Mouse (Mus musculus) mesoderm, embryonic 11.5 days (tissue): Measurements from ENCODE around the gene Dennd2a.

Experiments used
- DNase-seq: peaks from one replicate; pipeline ENCODE4 v3.0.0-alpha.2; 2012; ENCODE audit warnings: low read depth, low spot score

Gene Dennd2a

DNA sequence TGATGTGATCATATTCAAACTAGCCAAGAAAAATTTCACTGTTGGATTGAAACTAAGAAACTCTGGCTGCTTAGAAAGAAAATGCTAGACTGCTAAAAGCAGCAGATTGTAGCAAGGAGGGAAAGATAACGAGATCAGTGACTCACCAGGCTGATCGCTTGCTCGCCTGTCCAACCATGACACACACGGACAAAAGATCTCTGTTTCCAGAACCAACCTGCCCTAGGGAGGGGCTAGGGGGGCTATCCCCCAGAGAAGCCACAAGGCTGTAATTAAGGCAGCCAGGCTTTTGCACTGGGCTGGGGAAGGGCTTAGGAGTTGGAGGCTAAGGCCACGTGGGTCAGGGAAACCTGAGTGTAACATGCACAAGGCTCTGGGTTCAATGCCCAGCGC lies 41.9 kb downstream of the Dennd2a start:
- DNase-seq, result no peak

DNA sequence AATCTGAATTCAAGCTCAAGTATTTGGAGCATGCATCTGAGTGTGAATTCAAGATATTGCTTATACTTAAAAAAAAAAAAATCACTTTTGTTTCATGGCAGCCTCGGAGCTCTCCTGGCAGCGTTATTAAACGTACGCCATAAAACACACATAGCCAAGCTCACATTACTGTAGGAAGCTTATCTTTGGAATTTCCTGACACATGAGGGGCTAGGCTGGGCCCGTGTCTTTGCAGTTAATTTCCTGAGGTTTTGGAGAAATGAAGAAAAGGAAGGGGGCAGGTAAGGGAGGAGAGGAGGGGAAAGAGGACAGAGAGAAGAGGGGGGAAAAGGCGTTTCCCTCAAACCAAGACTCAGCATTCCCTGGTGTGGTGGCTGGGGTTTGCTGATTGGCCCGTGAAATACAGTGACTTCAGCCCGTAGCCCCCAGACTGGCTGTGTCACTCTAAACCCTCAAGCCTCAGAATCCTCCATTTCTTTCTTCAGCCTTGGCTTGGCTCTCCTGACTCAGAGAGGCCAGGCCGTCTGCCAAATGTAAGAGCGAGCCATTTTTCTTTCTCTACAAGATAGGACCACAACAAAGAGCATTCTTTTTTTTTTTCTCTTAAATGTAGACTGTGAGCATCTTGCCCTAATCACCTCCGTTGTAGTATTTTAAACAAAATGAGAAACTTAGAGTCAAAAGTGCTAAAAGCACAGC lies 42.5 kb downstream of the Dennd2a start:
- DNase-seq, result no peak

- no peak for DNase-seq
These were observed 54.2 kb downstream of the Dennd2a start for GRCm38 (mm10) chr6:39503476-39503875.

GRCm38 (mm10) chr6:39497165-39497564 lies 60.5 kb downstream of the Dennd2a start:
- no peak for DNase-seq

GRCm38 (mm10) chr6:39493129-39493714 lies 64.4 kb downstream of the Dennd2a start:
- no peak for DNase-seq

DNA sequence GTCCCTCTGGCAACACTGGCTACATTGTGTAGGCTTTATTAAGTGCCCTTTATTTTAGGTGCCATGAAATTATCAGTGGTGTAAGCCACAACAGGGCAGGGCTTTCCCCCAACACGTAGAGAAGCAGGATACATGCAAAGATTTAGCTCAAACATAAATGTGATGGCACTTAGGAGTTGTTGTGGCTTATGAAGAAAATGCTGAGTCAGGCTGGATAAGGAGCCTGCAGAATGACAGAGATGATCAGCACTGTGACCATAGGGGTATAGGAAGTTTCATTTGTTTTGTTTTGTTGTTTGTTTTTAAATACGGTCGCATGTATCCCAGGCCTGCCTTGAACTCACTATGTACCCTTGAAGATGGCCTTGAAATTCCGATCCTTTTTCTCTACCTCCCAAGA lies 65.5 kb downstream of the Dennd2a start:
- DNase-seq, result no peak

DNA sequence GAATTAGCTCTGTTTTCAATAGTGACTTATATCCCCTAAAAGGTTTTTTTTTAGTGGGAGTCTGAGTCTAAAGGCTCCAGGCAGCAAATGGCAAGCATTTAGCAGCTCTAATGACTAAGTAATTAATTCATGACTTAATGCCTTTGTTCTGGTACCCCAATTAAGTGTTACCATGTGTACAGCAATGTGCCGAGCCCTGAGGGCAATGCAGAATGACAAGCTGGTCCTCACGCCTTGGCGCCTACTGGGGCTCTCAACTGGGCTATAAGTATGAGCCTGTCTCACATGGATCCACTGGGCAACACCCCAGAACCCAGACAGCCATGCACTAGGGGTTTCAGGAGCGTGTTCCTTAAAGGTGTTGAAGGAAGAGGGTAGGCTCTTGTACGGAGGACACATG lies 66.5 kb downstream of the Dennd2a start:
- DNase-seq, result no peak

GRCm38 (mm10) chr6:39488292-39488691 lies 69.4 kb downstream of the Dennd2a start:
- DNase-seq, result no peak

- DNase-seq, result no peak
These were observed 74.0 kb downstream of the Dennd2a start for GRCm38 (mm10) chr6:39483656-39484055.

DNA sequence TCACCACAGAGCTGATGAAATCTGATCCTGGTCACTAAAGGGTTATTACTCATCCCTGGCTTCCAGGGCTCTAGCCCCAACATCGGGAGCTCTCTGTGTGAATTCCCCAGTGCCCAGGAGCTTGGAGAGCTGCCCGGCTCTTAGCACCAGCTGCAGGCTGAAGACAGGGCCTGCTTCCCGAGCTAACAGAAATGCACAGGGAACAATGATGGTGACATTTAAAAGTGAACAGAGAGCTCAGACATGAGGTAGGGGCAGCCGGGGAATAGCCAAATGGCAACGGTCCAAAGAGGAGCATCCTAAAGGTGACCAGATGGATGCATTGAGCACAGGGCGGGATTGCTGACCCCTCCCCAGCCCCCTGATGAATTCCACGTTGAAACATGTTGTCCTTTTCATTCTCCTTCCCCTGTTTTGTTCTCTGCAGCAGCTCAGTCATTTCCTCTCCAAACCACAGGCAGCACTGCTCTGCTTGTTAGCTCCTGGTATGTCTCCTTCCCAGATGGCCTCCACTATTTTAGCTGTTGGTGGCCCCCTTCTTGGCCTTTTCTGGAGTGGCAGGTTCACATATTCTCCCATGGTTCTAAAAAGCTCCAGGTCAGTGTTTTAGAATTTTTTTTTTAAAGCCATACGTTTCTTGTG lies 79.0 kb downstream of the Dennd2a start:
- no peak for DNase-seq

GRCm38 (mm10) chr6:39476617-39477016 lies 81.0 kb downstream of the Dennd2a start:
- no peak for DNase-seq

DNA sequence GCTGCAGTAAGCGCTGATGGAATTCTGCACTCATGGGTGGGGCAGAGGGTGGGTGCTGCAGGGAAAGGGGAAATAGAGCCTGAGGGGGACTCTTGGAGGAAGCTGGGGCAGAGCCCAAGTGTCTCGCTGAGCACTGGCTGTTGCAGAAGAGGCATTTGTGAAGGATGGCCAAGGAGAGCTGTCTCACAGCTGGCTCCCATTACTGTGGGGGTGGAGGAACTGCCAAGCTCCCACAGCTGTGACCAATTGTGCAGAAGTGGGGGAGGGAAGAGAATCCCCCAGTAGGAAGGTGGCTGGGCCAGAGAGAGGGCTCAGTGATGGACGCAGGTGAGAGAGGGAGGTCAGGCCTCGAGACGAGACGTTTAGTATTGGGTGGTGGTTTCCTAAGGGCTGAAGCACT lies 83.2 kb downstream of the Dennd2a start:
- DNase-seq, result peak; percentile 71

- DNase-seq, result no peak
These were observed 84.8 kb downstream of the Dennd2a start for GRCm38 (mm10) chr6:39472837-39473236.

DNA sequence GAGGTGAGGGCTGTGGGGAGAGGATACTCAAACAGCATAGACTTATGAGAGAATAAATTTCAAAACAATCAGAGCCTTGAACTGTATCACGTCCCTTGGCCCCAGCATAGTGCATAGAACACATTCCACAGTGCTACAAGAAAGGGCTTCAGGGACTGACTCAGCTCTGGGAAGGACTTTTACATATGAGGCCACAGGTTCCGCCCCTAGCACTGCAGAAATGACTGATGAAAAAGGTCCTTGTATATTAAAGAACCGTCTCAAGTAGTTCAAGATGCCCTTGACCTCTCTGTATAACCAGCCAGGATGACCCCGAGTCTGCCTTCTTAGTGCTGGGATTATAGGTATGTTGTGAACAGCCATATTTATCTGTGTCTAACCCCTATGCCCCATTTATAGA lies 85.4 kb downstream of the Dennd2a start:
- no peak for DNase-seq

GRCm38 (mm10) chr6:39470076-39470475 lies 87.6 kb downstream of the Dennd2a start:
- DNase-seq, result no peak

- no peak for DNase-seq
These were observed 88.2 kb downstream of the Dennd2a start for GRCm38 (mm10) chr6:39469427-39469826.

GRCm38 (mm10) chr6:39462621-39463538 lies 94.8 kb downstream of the Dennd2a start:
- DNase-seq, result peak; percentile 82

DNA sequence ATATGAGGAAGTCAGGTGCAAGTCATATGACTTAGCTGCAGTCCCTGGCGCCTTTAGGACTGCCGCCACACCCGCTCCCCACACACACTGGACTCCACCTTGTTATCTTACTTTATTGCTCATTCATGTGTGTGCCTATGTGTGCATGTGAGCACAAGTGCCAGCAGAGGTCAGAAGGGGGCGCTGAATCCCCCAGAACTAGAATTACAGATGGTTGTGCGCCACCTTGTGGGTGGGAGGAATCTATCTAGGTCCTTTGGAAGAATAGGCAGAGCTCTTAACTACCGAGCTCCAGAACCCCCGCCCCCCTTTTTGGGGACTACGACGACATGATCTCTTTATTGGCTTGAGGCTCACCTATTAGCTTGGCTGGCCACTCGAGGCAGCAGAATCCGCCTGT lies 97.6 kb downstream of the Dennd2a start:
- DNase-seq, result no peak

- no peak for DNase-seq
These were observed 102.1 kb downstream of the Dennd2a start for GRCm38 (mm10) chr6:39455339-39456160.

GRCm38 (mm10) chr6:39454616-39455015 lies 103.1 kb downstream of the Dennd2a start:
- no peak for DNase-seq

GRCm38 (mm10) chr6:39453564-39453963 lies 104.1 kb downstream of the Dennd2a start:
- no peak for DNase-seq
